Mouse (Mus musculus): ENCODE results near the gene Sez6l2. TPM values are rescaled to one million over a fixed set of nuclear protein-coding genes. Genes with fewer than 3 reads are reported as not detected.

The Sez6l2 gene
- polyA plus RNA-seq, 1 experiment, result 0.10 TPM

- H3K4me2 ChIP-seq (ENCODE audit: low read depth), result no peak overlapping the region
- no peak overlapping the region for H3K4me3 ChIP-seq
- H3ac ChIP-seq (ENCODE audit: control insufficient read depth, insufficient read length), result no peak overlapping the region
- H3K36me3 ChIP-seq (ENCODE audit: control insufficient read depth, insufficient read depth), result peaks cover 14% of the 10 kb centered on the region
- TF ChIP-seq USF1 (IDR thresholded peaks at IDR 0.05; ENCODE audit: low read depth), result no peak
- TF ChIP-seq MAX (IDR thresholded peaks at IDR 0.05; ENCODE audit: low read depth), result no peak
- no peak for TF ChIP-seq CEBPB (IDR thresholded peaks at IDR 0.05; ENCODE audit: insufficient read depth, poor library complexity, severe bottlenecking)
- TF ChIP-seq SRF (IDR thresholded peaks at IDR 0.05; ENCODE audit: control insufficient read depth, insufficient read length, low read depth), result no peak
- no peak for TF ChIP-seq POLR2AphosphoS2 (IDR thresholded peaks at IDR 0.05; ENCODE audit: insufficient read length, low read depth)
- TF ChIP-seq TCF12 (IDR thresholded peaks at IDR 0.05; ENCODE audit: insufficient read depth, poor library complexity, severe bottlenecking), result no peak
- TF ChIP-seq REST (IDR thresholded peaks at IDR 0.05; ENCODE audit: insufficient read depth, insufficient read length), result no peak
- TF ChIP-seq TCF3 (IDR thresholded peaks at IDR 0.05; ENCODE audit: insufficient read length, low read depth), result no peak
- TF ChIP-seq E2F4 (IDR thresholded peaks at IDR 0.05; ENCODE audit: insufficient read depth), result no peak
- no peak for TF ChIP-seq MYOG (IDR thresholded peaks at IDR 0.05; ENCODE audit: control insufficient read depth in 1 of 3, insufficient read depth in 1 of 3, insufficient read length in 2 of 3, low read depth in 2 of 3)
- TF ChIP-seq MYOD1 (IDR thresholded peaks at IDR 0.05; ENCODE audit: control insufficient read depth in 1 of 3, insufficient read length in 2 of 3, low read depth in 2 of 3), result no peak
- no peak for TF ChIP-seq POLR2A (IDR thresholded peaks at IDR 0.05; ENCODE audit: insufficient read length, low read depth)
- H3K79me2 ChIP-seq (ENCODE audit: control insufficient read depth, insufficient read depth), result peaks cover 5% of the 10 kb centered on the region
- H3K27me3 ChIP-seq (ENCODE audit: control insufficient read depth, insufficient read depth, insufficient read length), result no peaks in the 10 kb centered on the region
These were observed 31.7 kb downstream of the Sez6l2 start for GRCm38 (mm10) chr7:126982054-126982453.

GRCm38 (mm10) chr7:126983113-126983512, 32.8 kb downstream of the Sez6l2 start:
- no peak overlapping the region for H3ac ChIP-seq (ENCODE audit: control insufficient read depth, insufficient read length)
- TF ChIP-seq MYOG (IDR thresholded peaks at IDR 0.05; ENCODE audit: control insufficient read depth in 1 of 3, insufficient read depth in 1 of 3, insufficient read length in 2 of 3, low read depth in 2 of 3) (peak in 1 of 3 experiments; percentile 24), POLR2AphosphoS2 (IDR thresholded peaks at IDR 0.05; ENCODE audit: insufficient read length, low read depth) (no peak), TCF12 (IDR thresholded peaks at IDR 0.05; ENCODE audit: insufficient read depth, poor library complexity, severe bottlenecking) (no peak), MYOD1 (IDR thresholded peaks at IDR 0.05; ENCODE audit: control insufficient read depth in 1 of 3, insufficient read length in 2 of 3, low read depth in 2 of 3) (peak in 2 of 3 experiments; percentile 34 to 76)
- H3K36me3 ChIP-seq (ENCODE audit: control insufficient read depth, insufficient read depth), result peaks cover 11% of the 10 kb centered on the region
- H3K27me3 ChIP-seq (ENCODE audit: control insufficient read depth, insufficient read depth, insufficient read length), result no peaks in the 10 kb centered on the region
- no peaks in the 10 kb centered on the region for H3K79me2 ChIP-seq (ENCODE audit: control insufficient read depth, insufficient read depth)
- H3K4me3 ChIP-seq, result no peak overlapping the region
- no peak overlapping the region for H3K4me2 ChIP-seq (ENCODE audit: low read depth)

- H3K79me2 ChIP-seq (ENCODE audit: control insufficient read depth, insufficient read depth), result no peaks in the 10 kb centered on the region
- no peak overlapping the region for H3K4me3 ChIP-seq
- H3ac ChIP-seq (ENCODE audit: control insufficient read depth, insufficient read length), result no peak overlapping the region
- H3K36me3 ChIP-seq (ENCODE audit: control insufficient read depth, insufficient read depth), result peaks cover 5% of the 10 kb centered on the region
- H3K4me2 ChIP-seq (ENCODE audit: low read depth), result peak overlapping the region; percentile 9
- no peaks in the 10 kb centered on the region for H3K27me3 ChIP-seq (ENCODE audit: control insufficient read depth, insufficient read depth, insufficient read length)
- TF ChIP-seq E2F4 (IDR thresholded peaks at IDR 0.05; ENCODE audit: insufficient read depth) (no peak), TCF12 (IDR thresholded peaks at IDR 0.05; ENCODE audit: insufficient read depth, poor library complexity, severe bottlenecking) (peak; percentile 23), USF1 (IDR thresholded peaks at IDR 0.05; ENCODE audit: low read depth) (peak; percentile 66), MAX (IDR thresholded peaks at IDR 0.05; ENCODE audit: low read depth) (no peak), CEBPB (IDR thresholded peaks at IDR 0.05; ENCODE audit: insufficient read depth, poor library complexity, severe bottlenecking) (no peak), MYOG (IDR thresholded peaks at IDR 0.05; ENCODE audit: control insufficient read depth in 1 of 3, insufficient read depth in 1 of 3, insufficient read length in 2 of 3, low read depth in 2 of 3) (peak; percentile 66 to 88 (median 66)), MYOD1 (IDR thresholded peaks at IDR 0.05; ENCODE audit: control insufficient read depth in 1 of 3, insufficient read length in 2 of 3, low read depth in 2 of 3) (peak; percentile 13 to 89 (median 67)), SRF (IDR thresholded peaks at IDR 0.05; ENCODE audit: control insufficient read depth, insufficient read length, low read depth) (no peak), TCF3 (IDR thresholded peaks at IDR 0.05; ENCODE audit: insufficient read length, low read depth) (no peak), POLR2A (IDR thresholded peaks at IDR 0.05; ENCODE audit: insufficient read length, low read depth) (no peak), REST (IDR thresholded peaks at IDR 0.05; ENCODE audit: insufficient read depth, insufficient read length) (no peak), POLR2AphosphoS2 (IDR thresholded peaks at IDR 0.05; ENCODE audit: insufficient read length, low read depth) (peak; percentile 61)
These were observed 34.5 kb downstream of the Sez6l2 start for GRCm38 (mm10) chr7:126984667-126985444.

GRCm38 (mm10) chr7:126986319-126986718, 36.0 kb downstream of the Sez6l2 start:
- Histone ChIP-seq H3K27me3 (ENCODE audit: control insufficient read depth, insufficient read depth, insufficient read length) (no peaks in the 10 kb centered on the region), H3K79me2 (ENCODE audit: control insufficient read depth, insufficient read depth) (no peaks in the 10 kb centered on the region), H3ac (ENCODE audit: control insufficient read depth, insufficient read length) (no peak overlapping the region), H3K36me3 (ENCODE audit: control insufficient read depth, insufficient read depth) (no peaks in the 10 kb centered on the region), H3K4me3 (no peak overlapping the region), H3K4me2 (ENCODE audit: low read depth) (no peak overlapping the region)
- TF ChIP-seq TCF3 (IDR thresholded peaks at IDR 0.05; ENCODE audit: insufficient read length, low read depth) (no peak), MYOG (IDR thresholded peaks at IDR 0.05; ENCODE audit: control insufficient read depth in 1 of 3, insufficient read depth in 1 of 3, insufficient read length in 2 of 3, low read depth in 2 of 3) (peak in 2 of 3 experiments; percentile 26 to 65), MYOD1 (IDR thresholded peaks at IDR 0.05; ENCODE audit: control insufficient read depth in 1 of 3, insufficient read length in 2 of 3, low read depth in 2 of 3) (peak in 1 of 3 experiments; percentile 72), POLR2A (IDR thresholded peaks at IDR 0.05; ENCODE audit: insufficient read length, low read depth) (no peak), MAX (IDR thresholded peaks at IDR 0.05; ENCODE audit: low read depth) (no peak), SRF (IDR thresholded peaks at IDR 0.05; ENCODE audit: control insufficient read depth, insufficient read length, low read depth) (no peak), E2F4 (IDR thresholded peaks at IDR 0.05; ENCODE audit: insufficient read depth) (no peak), CEBPB (IDR thresholded peaks at IDR 0.05; ENCODE audit: insufficient read depth, poor library complexity, severe bottlenecking) (no peak), USF1 (IDR thresholded peaks at IDR 0.05; ENCODE audit: low read depth) (no peak), TCF12 (IDR thresholded peaks at IDR 0.05; ENCODE audit: insufficient read depth, poor library complexity, severe bottlenecking) (no peak), POLR2AphosphoS2 (IDR thresholded peaks at IDR 0.05; ENCODE audit: insufficient read length, low read depth) (peak; percentile 56), REST (IDR thresholded peaks at IDR 0.05; ENCODE audit: insufficient read depth, insufficient read length) (no peak)
